8 mouse cellular contexts compared by ENCODE assay signal in the genomic region with DNA sequence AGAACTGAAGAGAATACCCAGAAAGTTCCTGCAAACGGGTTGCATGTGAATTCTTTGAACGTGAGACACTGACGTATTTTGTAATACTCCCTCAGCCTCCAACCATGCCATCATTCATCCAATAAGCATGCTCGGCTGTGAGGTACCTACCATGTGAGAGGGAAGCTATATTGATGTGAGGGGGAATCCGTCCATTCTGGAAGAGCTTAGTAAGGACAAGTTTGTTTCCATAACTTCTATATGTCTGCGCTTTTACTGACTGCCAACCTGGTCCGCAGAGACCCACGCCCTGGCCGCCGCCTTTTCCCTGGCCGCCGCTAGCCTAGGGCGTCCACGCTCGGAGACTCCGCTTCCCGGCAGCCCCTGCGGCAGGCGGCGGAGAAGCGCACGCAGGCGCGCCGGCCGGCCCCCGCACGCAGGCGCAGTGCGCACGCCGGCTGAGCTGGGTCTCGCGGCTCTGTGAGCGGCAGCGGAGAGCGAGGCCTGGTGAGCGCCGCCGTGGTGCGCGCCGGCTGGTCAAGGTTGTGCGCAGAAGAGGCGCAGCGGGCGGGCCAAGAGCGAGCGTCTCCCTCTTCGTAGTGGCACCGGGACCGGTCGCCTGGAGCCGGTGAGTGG. TPM values are rescaled to one million over a fixed set of nuclear protein-coding genes. Genes with fewer than 3 reads are reported as not detected.
A peak's percentile ranks its signal among the peaks of the same experiment; 100 is the strongest.
DNase-seq lines count a peak whose midpoint lies in the region; ATAC-seq and TF ChIP-seq lines count a peak whose summit lies in the region.

No protein-coding gene starts in this region.

- intact Hi-C loops in heart, postnatal 36 days (cut with DNase I) = loop anchor here (2.0 to 5.0 kb wide), 2 partner anchors 44 to 89 kb away; a partner anchor contains a TSS

- peak overlapping the region; percentile 89 to 93 for H3K4me3 ChIP-seq in ES-E14 (ENCODE audit: insufficient read depth in 1 of 2, low read depth in 1 of 2, low read length in 2 of 2, poor library complexity in 1 of 2, severe bottlenecking in 1 of 2)
- H3K4me3 ChIP-seq in forebrain, embryonic 16.5 days (replicated peaks; ENCODE audit: low read length) = peak overlapping the region; percentile 82
- peak overlapping the region; percentile 78 for H3K4me3 ChIP-seq in layer of hippocampus, adult 2 months
- peak overlapping the region; percentile 86 for H3K4me3 ChIP-seq in lung, embryonic 14.5 days (ENCODE audit: low read depth, low read length)
- H3K4me3 ChIP-seq in olfactory bulb, adult 2 months (ENCODE audit: insufficient read depth, low read depth, low read length) = peak overlapping the region; percentile 97
- H3K4me3 ChIP-seq in thymus, adult 2 months (ENCODE audit: control insufficient read depth, insufficient read depth, low read length) = peak overlapping the region; percentile 67

- H3K27ac ChIP-seq in ES-E14 (ENCODE audit: insufficient read depth, low read depth, low read length, poor library complexity, severe bottlenecking) = peak overlapping the region; percentile 94
- peak overlapping the region; percentile 98 for H3K27ac ChIP-seq in forebrain, embryonic 16.5 days (ENCODE audit: low read length)
- H3K27ac ChIP-seq in layer of hippocampus, adult 2 months = peak overlapping the region; percentile 97
- peak overlapping the region; percentile 99 for H3K27ac ChIP-seq in lung, embryonic 14.5 days (ENCODE audit: low read depth)
- peak overlapping the region; percentile 88 for H3K27ac ChIP-seq in olfactory bulb, adult 2 months (ENCODE audit: insufficient read depth, low read depth, low read length)
- H3K27ac ChIP-seq in thymus, adult 2 months (ENCODE audit: control insufficient read depth, insufficient read depth, low read length) = peak overlapping the region; percentile 32

- no peaks in the 10 kb centered on the region for H3K9me3 ChIP-seq in ES-E14 (ENCODE audit: control insufficient read depth, insufficient read depth, low read depth, low read length)
- no peaks in the 10 kb centered on the region for H3K9me3 ChIP-seq in forebrain, embryonic 16.5 days (ENCODE audit: control insufficient read depth, low read length)
- no peaks in the 10 kb centered on the region for H3K9me3 ChIP-seq in lung, embryonic 14.5 days (ENCODE audit: low read depth, low read length)

- H3K9ac ChIP-seq in ES-E14 (ENCODE audit: insufficient read depth, low read depth, low read length, poor library complexity, severe bottlenecking) = peak overlapping the region; percentile 96
- H3K9ac ChIP-seq in forebrain, embryonic 16.5 days (replicated peaks; ENCODE audit: low read depth, low read length) = peak overlapping the region; percentile 73
- peak overlapping the region; percentile 92 for H3K9ac ChIP-seq in lung, embryonic 14.5 days

- H3K36me3 ChIP-seq in ES-E14 (ENCODE audit: control insufficient read depth, insufficient read depth, low read length, poor library complexity, severe bottlenecking) = no peaks in the 10 kb centered on the region
- H3K36me3 ChIP-seq in forebrain, embryonic 16.5 days (ENCODE audit: control insufficient read depth, insufficient read depth) = no peaks in the 10 kb centered on the region
- H3K36me3 ChIP-seq in lung, embryonic 14.5 days (ENCODE audit: insufficient read depth) = no peaks in the 10 kb centered on the region
- H3K36me3 ChIP-seq in thymus, adult 2 months (ENCODE audit: control insufficient read depth, insufficient read depth, low read length) = no peaks in the 10 kb centered on the region

- under 1% methylated on average over 48 of the region's 54 CpGs for WGBS in forebrain, embryonic 16.5 days
- under 1% methylated on average over 53 of the region's 54 CpGs for whole genome bisulfite sequencing in lung, embryonic 14.5 days
- under 1% methylated on average over 54 of the region's 54 CpGs for WGBS in olfactory bulb, adult 2 months
- WGBS in thymus, adult 2 months = under 1% methylated on average over 54 of the region's 54 CpGs

- H3K4me1 ChIP-seq in ES-E14 (ENCODE audit: control insufficient read depth in 2 of 2, insufficient read depth in 2 of 2, low read length in 2 of 2, poor library complexity in 1 of 2) = no peaks in the 10 kb centered on the region
- H3K4me1 ChIP-seq in forebrain, embryonic 16.5 days (replicated peaks; ENCODE audit: control insufficient read depth, insufficient read depth, low read length) = peaks cover 16% of the 10 kb centered on the region
- H3K4me1 ChIP-seq in lung, embryonic 14.5 days (ENCODE audit: insufficient read depth) = no peaks in the 10 kb centered on the region
- H3K4me1 ChIP-seq in olfactory bulb, adult 2 months (ENCODE audit: control insufficient read depth, insufficient read depth, low read length) = peaks cover 5% of the 10 kb centered on the region; the same call in 1 of the 2 replicates
- H3K4me1 ChIP-seq in thymus, adult 2 months (replicated peaks; ENCODE audit: control insufficient read depth, insufficient read depth, low read length) = peaks cover 6% of the 10 kb centered on the region

- ATAC-seq in forebrain, embryonic 16.5 days = peak; percentile 96
- peak; percentile 95 for ATAC-seq in lung, embryonic 14.5 days (ENCODE audit: insufficient read depth)

- no peak for TF ChIP-seq CTCF in layer of hippocampus, adult 2 months (conservative IDR thresholded peaks at IDR 0.05)
- TF ChIP-seq CTCF in lung, embryonic 14.5 days (IDR thresholded peaks at IDR 0.05; ENCODE audit: low read depth) = no peak
- TF ChIP-seq CTCF in olfactory bulb, adult 2 months (IDR thresholded peaks at IDR 0.05; ENCODE audit: insufficient read depth, low read depth, low read length) = no peak
- TF ChIP-seq CTCF in thymus, adult 2 months (IDR thresholded peaks at IDR 0.05; ENCODE audit: borderline replicate concordance, control insufficient read depth, extremely low read depth, insufficient read depth, low read length, poor library complexity) = peak; percentile 50; the same call in 1 of the 2 replicates

- peak; percentile 98 for TF ChIP-seq POLR2A in olfactory bulb, adult 2 months (IDR thresholded peaks at IDR 0.05; ENCODE audit: insufficient read depth, low read depth, low read length)
- TF ChIP-seq POLR2A in thymus, adult 2 months (IDR thresholded peaks at IDR 0.05; ENCODE audit: control insufficient read depth, extremely low read depth, insufficient read depth, low read length, poor library complexity) = peak; percentile 92

- peak; percentile 78 for DNase-seq in ES-E14 (ENCODE audit: low read depth, low spot score)
- peak; percentile 94 for DNase-seq in cerebellum, adult 11-12 months
- DNase-seq in heart, postnatal 36 days = peak; percentile 92 to 95
- DNase-seq in layer of hippocampus, adult 2 months (ENCODE audit: low spot score in 2 of 2) = peak; percentile 88 to 91
- DNase-seq in lung, embryonic 14.5 days = peak; percentile 97
- DNase-seq in thymus, adult 2 months = peak; percentile 92

- H3K27me3 ChIP-seq in forebrain, embryonic 16.5 days (replicated peaks; ENCODE audit: control insufficient read depth, insufficient read depth, low read length) = no peaks in the 10 kb centered on the region
- 0 out of 2 replicates have a peak, but pooled peaks cover 5% of the 10 kb centered on the region for H3K27me3 ChIP-seq in lung, embryonic 14.5 days (ENCODE audit: insufficient read depth, low read length)
- H3K27me3 ChIP-seq in thymus, adult 2 months (ENCODE audit: control insufficient read depth, insufficient read depth, low read length) = no peaks in the 10 kb centered on the region; the same call in 1 of the 2 replicates

- H3K4me2 ChIP-seq in forebrain, embryonic 16.5 days (ENCODE audit: low read length) = peak overlapping the region; percentile 79
- peak overlapping the region; percentile 77 for H3K4me2 ChIP-seq in lung, embryonic 14.5 days

- in situ Hi-C loops in ES-E14 (cut with MboI; ENCODE audit: low sequenced_read_pairs in 2 of 2, unreplicated experiment in 2 of 2) = no loop called here

TF ChIP-seq in ES-E14, 5 proteins besides CTCF, POLR2A, EP300 and RAD21:
- TF ChIP-seq ZNF384 (IDR thresholded peaks at IDR 0.05; ENCODE audit: low read depth, low read length) (no peak), HCFC1 (IDR thresholded peaks at IDR 0.05; ENCODE audit: borderline replicate concordance, insufficient read depth, low read length) (peak; percentile 78)

RNA-seq across cellular contexts. Expression of a gene that starts 4.5 kb away (rescaled TPM):
- 34.4 and 43.0 TPM in 2 replicates for total RNA-seq in ES-E14 (2012; rRNA removed)
- 85.5 and 88.4 TPM in 2 replicates for polyA plus RNA-seq in forebrain, embryonic 16.5 days (2015; fragmentation: Nextera tagmentation; extraction: Ambion mirVana)
- total RNA-seq in heart, postnatal 36 days (2021) = 100 to 1,000 TPM; 121 to 128 TPM
- 100 to 1,000 TPM; 139 to 141 TPM for total RNA-seq in layer of hippocampus, adult 2 months (2021)
- polyA plus RNA-seq in lung, embryonic 14.5 days (2014; fragmentation: Nextera tagmentation; extraction: Ambion mirVana) = 39.1 and 40.4 TPM in 2 replicates
- 130 TPM in 1 of 2 replicates, not detected in the other for polyA plus RNA-seq in olfactory bulb, adult 2 months (2012; ENCODE audit: insufficient read depth, insufficient read length, low replicate concordance, missing spikeins)
- polyA plus RNA-seq in thymus, adult 2 months (2012; rRNA removed) = 9.4 and 10.3 TPM in 2 replicates

RNA-seq across cellular contexts. Expression of a gene that starts 44.1 kb away (rescaled TPM):
- total RNA-seq in ES-E14 (2012; rRNA removed) = 3.2 and 3.8 TPM in 2 replicates
- polyA plus RNA-seq in forebrain, embryonic 16.5 days (2015; fragmentation: Nextera tagmentation; extraction: Ambion mirVana) = 1.7 and 2.4 TPM in 2 replicates
- 10 to 100 TPM in 1 of 2 experiments, 1 to 10 TPM in 1; 9.8 to 12.6 TPM for total RNA-seq in heart, postnatal 36 days (2021)
- 1 to 10 TPM; 4.8 TPM for total RNA-seq in layer of hippocampus, adult 2 months (2021)
- 4.9 and 5.6 TPM in 2 replicates for polyA plus RNA-seq in lung, embryonic 14.5 days (2014; fragmentation: Nextera tagmentation; extraction: Ambion mirVana)
- not detected in 2 replicates for polyA plus RNA-seq in olfactory bulb, adult 2 months (2012; ENCODE audit: insufficient read depth, insufficient read length, low replicate concordance, missing spikeins)
- polyA plus RNA-seq in thymus, adult 2 months (2012; rRNA removed) = 20.6 and 20.9 TPM in 2 replicates

RNA-seq across cellular contexts. Expression of a gene that starts 44.7 kb away (rescaled TPM):
- total RNA-seq in ES-E14 (2012; rRNA removed) = 4.8 and 7.3 TPM in 2 replicates
- 2.3 and 2.5 TPM in 2 replicates for polyA plus RNA-seq in forebrain, embryonic 16.5 days (2015; fragmentation: Nextera tagmentation; extraction: Ambion mirVana)
- 10 to 100 TPM; 11.9 to 12.8 TPM for total RNA-seq in heart, postnatal 36 days (2021)
- 1 to 10 TPM; 3.1 to 3.6 TPM for total RNA-seq in layer of hippocampus, adult 2 months (2021)
- polyA plus RNA-seq in lung, embryonic 14.5 days (2014; fragmentation: Nextera tagmentation; extraction: Ambion mirVana) = 4.7 and 5.2 TPM in 2 replicates
- polyA plus RNA-seq in olfactory bulb, adult 2 months (2012; ENCODE audit: insufficient read depth, insufficient read length, low replicate concordance, missing spikeins) = not detected in 2 replicates
- 13.5 and 14.8 TPM in 2 replicates for polyA plus RNA-seq in thymus, adult 2 months (2012; rRNA removed)

RNA-seq across cellular contexts. Expression of a gene that starts 58.0 kb away (rescaled TPM):
- 3.3 and 4.2 TPM in 2 replicates for total RNA-seq in ES-E14 (2012; rRNA removed)
- polyA plus RNA-seq in forebrain, embryonic 16.5 days (2015; fragmentation: Nextera tagmentation; extraction: Ambion mirVana) = 14.4 and 15.5 TPM in 2 replicates
- total RNA-seq in heart, postnatal 36 days (2021) = 1 to 10 TPM; 2.7 to 3.2 TPM
- 1 to 10 TPM; 5.5 to 5.8 TPM for total RNA-seq in layer of hippocampus, adult 2 months (2021)
- 9.9 and 11.0 TPM in 2 replicates for polyA plus RNA-seq in lung, embryonic 14.5 days (2014; fragmentation: Nextera tagmentation; extraction: Ambion mirVana)
- polyA plus RNA-seq in olfactory bulb, adult 2 months (2012; ENCODE audit: insufficient read depth, insufficient read length, low replicate concordance, missing spikeins) = not detected in 2 replicates
- 3.2 and 3.6 TPM in 2 replicates for polyA plus RNA-seq in thymus, adult 2 months (2012; rRNA removed)

Comparison
In these comparisons a context has a peak if more than half of its experiments do, and no peak if none do; other contexts are left out.
1. Peak in every context shown above with its lines: DNase-seq, ATAC-seq, H3K4me3 ChIP-seq and H3K27ac ChIP-seq.
2. H3K27ac ChIP-seq: peak in every context shown above with its lines; median percentile 99 in lung, embryonic 14.5 days; 98 in forebrain, embryonic 16.5 days; 97 in layer of hippocampus, adult 2 months; 94 in ES-E14; 88 in olfactory bulb, adult 2 months; 32 in thymus, adult 2 months.